Mouse (Mus musculus) heart, embryonic 15.5 days (tissue): ENCODE measurements around the gene Pdcd1lg2. TPM values are rescaled to one million over a fixed set of nuclear protein-coding genes. Genes with fewer than 3 reads are reported as not detected.
"Not testable (repeated sequence)": the region's sequence is repeated elsewhere in the genome, so short reads cannot be mapped to it uniquely, and the experiment has no call there.

Source experiments
- ATAC-seq: fragments of 200-750 bp; cut with Nextera tagmentation; replicated peaks from 2 replicates; pipeline ENCODE4 v1.8.0; 2017; ENCODE audit warnings: low read depth, moderate TSS enrichment; ENCODE audit not compliant: insufficient number of reproducible peaks, insufficient read depth, low FRiP score
- H3K27ac ChIP-seq: fragments of 300-500 bp; sonication (generic); 2 replicates; pipeline ENCODE4 v1.5.1; 2015; ENCODE audit warnings: mild to moderate bottlenecking, inconsistent platforms
- H3K27me3 ChIP-seq: fragments of 300-500 bp; sonication (generic); 2 replicates; pipeline ENCODE4 v1.6.1; 2015; ENCODE audit warnings: inconsistent platforms
- H3K36me3 ChIP-seq: fragments of 300-500 bp; sonication (generic); 2 replicates; pipeline ENCODE4 v1.6.1; 2015; ENCODE audit warnings: mild to moderate bottlenecking, inconsistent platforms
- H3K4me1 ChIP-seq: fragments of 300-500 bp; sonication (generic); replicated peaks from 2 replicates; pipeline ENCODE4 v1.6.1; 2015; ENCODE audit warnings: inconsistent platforms
- H3K4me2 ChIP-seq: fragments of 300-500 bp; sonication (generic); 2 replicates; pipeline ENCODE4 v1.6.1; 2015; ENCODE audit warnings: inconsistent platforms, mild to moderate bottlenecking, moderate library complexity
- H3K4me3 ChIP-seq: fragments of 300-500 bp; sonication (generic); 2 replicates; pipeline ENCODE4 v1.5.1; 2015; ENCODE audit warnings: mild to moderate bottlenecking, inconsistent platforms
- H3K9ac ChIP-seq: fragments of 300-500 bp; sonication (generic); 2 replicates; pipeline ENCODE4 v1.6.1; 2015; ENCODE audit warnings: mild to moderate bottlenecking, inconsistent platforms
- H3K9me3 ChIP-seq: fragments of 300-500 bp; sonication (generic); replicated peaks from 2 replicates; pipeline ENCODE4 v1.6.1; 2016; ENCODE audit warnings: inconsistent platforms
- WGBS: fragments of 180-500 bp; shearing (Covaris S2); methylation state at CpG from one replicate; pipeline ENCODE4 v1.1.7; 2015; ENCODE audit warnings: mixed read lengths; 5-methylcytosine and 5-hydroxymethylcytosine counted together
- polyA plus RNA-seq: library from polyadenylated mRNA; unstranded; fragments of >200 nt; fragmentation: Nextera tagmentation; extraction: Ambion mirVana; gene quantifications from 2 replicates; pipeline ENCODE4 v1.2.1, GENCODE M21; 2015

Gene Pdcd1lg2
- polyA plus RNA-seq, 1 experiment from 2014 or later: not detected

DNA sequence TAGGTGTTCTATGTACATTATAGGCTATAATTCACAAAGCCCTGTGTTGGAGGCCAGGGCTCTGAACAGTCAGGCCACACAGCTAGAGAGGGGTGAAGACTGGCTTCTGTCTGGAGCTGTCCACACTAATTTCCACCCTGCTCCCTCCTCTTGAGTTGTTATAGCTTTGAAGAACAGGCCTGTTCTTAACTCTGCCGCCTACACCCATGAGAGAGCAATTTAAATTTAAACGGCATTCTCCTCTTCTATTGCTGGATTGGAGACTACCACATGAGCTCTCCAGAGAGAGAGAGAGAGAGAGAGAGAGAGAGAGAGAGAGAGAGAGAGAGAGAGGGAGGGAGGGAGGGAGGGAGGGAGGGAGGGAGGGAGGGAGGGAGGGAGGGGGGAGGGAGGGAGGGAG is 5.3 kb upstream of the Pdcd1lg2 start:
- Histone ChIP-seq H3K36me3 (no peaks in the 10 kb centered on the region), H3K4me3 (no peak overlapping the region), H3K4me2 (no peak overlapping the region), H3K27ac (no peak overlapping the region), H3K9me3 (no peaks in the 10 kb centered on the region), H3K9ac (no peak overlapping the region), H3K27me3 (no peaks in the 10 kb centered on the region), H3K4me1 (0 out of 2 replicates have a peak, but pooled peaks cover 3% of the 10 kb centered on the region)
- 29% methylated on average over 2 of the region's 2 CpGs for WGBS
- no peak for ATAC-seq

DNA sequence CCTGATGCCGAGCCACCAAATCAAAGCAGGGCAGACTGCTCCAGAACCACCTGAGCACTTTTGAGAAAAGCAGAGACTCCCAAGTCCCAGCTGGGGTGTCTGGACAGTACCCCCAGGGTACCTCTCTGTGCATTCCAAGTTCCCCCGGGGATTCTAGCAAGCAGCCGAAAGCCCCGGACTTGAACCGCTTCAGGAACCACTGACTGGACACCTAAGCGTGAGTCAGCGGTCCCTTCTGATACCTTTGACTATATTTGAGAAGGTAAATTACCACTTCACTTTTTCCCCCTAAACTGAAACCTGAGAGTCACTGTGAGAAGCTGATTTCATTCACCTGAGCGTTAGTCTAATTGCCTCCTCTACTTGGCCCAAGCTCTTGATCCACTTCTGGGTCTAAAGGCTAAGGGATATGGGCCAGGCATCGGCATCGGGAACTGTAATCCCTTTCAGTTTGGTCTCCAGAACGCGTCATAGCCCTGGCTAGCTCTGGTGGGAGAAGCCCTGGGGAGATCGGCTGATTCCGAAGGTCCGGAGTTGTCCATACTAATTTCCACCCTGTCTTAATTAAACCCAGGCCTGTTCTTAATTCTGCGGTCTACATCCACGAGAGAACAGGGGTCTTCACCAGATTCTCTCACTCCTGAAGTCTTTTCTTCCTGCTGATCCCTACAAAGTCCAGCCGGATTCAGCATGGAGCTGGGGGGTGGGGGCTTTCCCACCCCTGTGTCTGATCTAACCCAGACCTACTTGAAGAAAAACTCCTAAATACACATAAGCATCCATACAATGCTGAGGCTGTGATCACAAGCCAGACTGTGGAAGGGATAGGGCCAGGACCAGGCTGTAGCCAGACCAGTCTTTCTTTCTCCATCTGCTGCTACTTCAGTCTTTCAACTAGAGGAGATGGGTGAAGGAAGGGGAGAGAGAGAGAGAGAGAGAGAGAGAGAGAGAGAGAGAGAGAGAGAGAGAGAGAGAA is 4.4 kb upstream of the Pdcd1lg2 start:
- Histone ChIP-seq H3K4me2 (no peak overlapping the region), H3K9ac (no peak overlapping the region), H3K4me1 (0 out of 2 replicates have a peak, but pooled peaks cover 3% of the 10 kb centered on the region), H3K36me3 (no peaks in the 10 kb centered on the region), H3K27me3 (no peaks in the 10 kb centered on the region), H3K27ac (no peak overlapping the region), H3K4me3 (no peak overlapping the region), H3K9me3 (no peaks in the 10 kb centered on the region)
- 82% methylated on average over 18 of the region's 18 CpGs for WGBS
- no peak for ATAC-seq

DNA sequence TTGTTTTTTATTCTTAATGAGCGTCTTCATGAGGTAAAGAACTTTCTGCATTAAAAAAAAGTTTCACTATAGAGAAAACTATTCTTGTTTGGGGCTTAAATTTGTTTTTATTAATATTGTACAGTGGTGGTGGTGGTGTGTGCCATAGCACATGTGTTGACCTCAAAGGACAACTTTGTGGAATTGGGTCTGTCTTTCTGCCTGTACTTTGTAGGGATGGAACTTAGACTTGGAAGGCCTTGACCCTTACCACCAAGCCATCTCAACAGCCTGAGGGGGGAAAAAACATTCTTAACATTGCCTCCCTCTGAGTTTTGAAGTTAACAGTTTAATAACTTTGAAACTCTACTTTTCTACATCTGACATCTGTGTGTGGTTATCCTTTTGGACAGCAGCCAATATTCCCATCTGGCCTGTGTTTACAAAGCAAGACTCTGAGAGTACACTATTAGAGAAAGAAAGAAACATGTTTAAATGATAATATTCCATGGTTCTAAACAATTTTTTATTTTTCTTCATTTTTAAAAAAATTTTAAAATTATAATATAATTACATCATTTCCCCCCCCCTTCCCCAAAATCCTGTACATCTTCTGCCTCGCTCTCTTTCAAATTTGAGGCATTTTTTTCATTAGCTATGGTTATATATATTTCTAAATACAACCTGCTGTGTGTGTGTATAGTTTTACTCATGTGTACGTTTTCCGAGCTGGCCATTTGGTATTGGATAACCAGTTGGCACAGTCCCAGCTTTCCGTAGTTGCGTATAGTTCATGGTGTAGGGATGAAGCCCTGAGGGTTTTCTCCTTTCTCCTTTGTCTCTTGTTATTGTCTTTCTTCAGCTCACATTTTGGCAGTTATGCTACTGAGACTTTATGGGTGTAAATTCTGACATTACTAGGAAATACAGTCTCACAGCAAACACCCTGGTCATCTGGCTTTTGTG is 2.0 kb downstream of the Pdcd1lg2 start:
- no peak for ATAC-seq
- H3K9ac ChIP-seq: no peak overlapping the region
- no peak overlapping the region for H3K4me3 ChIP-seq
- H3K4me2 ChIP-seq: no peak overlapping the region
- H3K9me3 ChIP-seq: no peaks in the 10 kb centered on the region
- no peaks in the 10 kb centered on the region for H3K27me3 ChIP-seq
- 68% methylated on average over 6 of the region's 6 CpGs for WGBS
- H3K4me1 ChIP-seq: no peaks in the 10 kb centered on the region
- no peaks in the 10 kb centered on the region for H3K36me3 ChIP-seq
- H3K27ac ChIP-seq: no peak overlapping the region

DNA sequence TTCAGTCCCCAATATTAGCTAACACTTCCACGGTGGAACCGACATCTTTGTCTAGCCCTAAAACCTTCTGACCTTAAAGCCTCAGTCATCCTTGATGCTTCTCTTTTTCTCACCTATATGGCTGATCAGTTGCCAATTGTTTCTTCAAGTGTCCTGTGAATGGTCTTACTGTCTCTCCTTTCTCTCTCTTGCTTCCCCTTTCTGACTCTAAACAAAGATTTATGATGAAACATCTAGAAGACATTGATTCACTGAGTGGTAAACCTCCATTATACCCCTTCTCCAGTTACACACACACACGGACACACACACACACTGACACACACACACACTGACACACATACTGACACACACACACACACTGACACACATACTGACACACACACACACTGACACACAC is 3.8 kb downstream of the Pdcd1lg2 start:
- 76% methylated on average over 3 of the region's 3 CpGs for WGBS
- Histone ChIP-seq H3K36me3 (no peaks in the 10 kb centered on the region), H3K27ac (no peak overlapping the region), H3K9ac (no peak overlapping the region), H3K4me2 (no peak overlapping the region), H3K4me3 (no peak overlapping the region), H3K4me1 (peaks cover 13% of the 10 kb centered on the region), H3K9me3 (no peaks in the 10 kb centered on the region), H3K27me3 (no peaks in the 10 kb centered on the region)
- ATAC-seq: no peak

DNA sequence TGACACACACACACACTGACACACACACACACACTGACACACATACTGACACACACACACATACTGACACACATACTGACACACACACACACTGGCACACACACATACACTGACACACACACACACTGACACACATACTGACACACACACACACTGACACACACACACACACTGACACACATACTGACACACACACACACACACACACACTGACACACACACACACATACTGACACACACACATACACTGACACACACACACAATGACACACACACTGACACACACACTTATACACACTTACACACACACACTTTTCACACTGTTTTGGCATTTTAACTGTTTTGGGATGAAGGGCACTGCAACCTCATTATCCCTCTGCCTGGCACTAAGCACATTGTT is 4.2 kb downstream of the Pdcd1lg2 start:
- not testable (repeated sequence) for H3K4me3 ChIP-seq, H3K9ac ChIP-seq, H3K27me3 ChIP-seq, H3K9me3 ChIP-seq, H3K36me3 ChIP-seq, ATAC-seq, H3K4me2 ChIP-seq, H3K27ac ChIP-seq
- peaks cover 13% of the 10 kb centered on the region for H3K4me1 ChIP-seq

DNA sequence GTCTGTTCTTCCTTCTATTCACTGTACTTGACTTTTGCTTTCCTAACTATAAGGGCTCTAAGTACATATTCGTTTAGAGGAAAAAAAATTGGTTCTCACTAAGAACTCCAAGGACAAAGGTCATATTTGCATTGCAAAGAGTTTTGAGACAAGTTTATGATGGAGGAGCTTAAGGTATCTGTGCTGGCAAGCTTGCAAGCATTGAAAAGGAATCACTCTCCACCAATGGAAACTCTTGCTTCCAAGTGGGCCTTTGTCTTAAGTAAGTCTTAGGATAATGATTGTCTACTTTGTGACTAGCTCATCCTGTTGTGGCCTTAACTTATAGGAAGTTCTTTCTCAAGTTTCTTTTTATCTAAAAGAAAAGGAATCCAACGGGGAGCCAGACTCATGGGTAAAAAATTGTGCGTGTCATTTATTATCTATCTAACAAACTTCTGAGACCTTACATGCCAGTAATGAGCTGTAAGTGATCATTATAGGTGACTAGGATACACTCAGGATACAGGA is 5.7 kb downstream of the Pdcd1lg2 start:
- 57% methylated on average over 3 of the region's 3 CpGs for WGBS
- Histone ChIP-seq H3K9me3 (no peaks in the 10 kb centered on the region), H3K4me2 (no peak overlapping the region), H3K27me3 (no peaks in the 10 kb centered on the region), H3K4me3 (no peak overlapping the region), H3K36me3 (no peaks in the 10 kb centered on the region), H3K4me1 (peaks cover 13% of the 10 kb centered on the region), H3K27ac (no peak overlapping the region), H3K9ac (no peak overlapping the region)
- ATAC-seq: no peak

DNA sequence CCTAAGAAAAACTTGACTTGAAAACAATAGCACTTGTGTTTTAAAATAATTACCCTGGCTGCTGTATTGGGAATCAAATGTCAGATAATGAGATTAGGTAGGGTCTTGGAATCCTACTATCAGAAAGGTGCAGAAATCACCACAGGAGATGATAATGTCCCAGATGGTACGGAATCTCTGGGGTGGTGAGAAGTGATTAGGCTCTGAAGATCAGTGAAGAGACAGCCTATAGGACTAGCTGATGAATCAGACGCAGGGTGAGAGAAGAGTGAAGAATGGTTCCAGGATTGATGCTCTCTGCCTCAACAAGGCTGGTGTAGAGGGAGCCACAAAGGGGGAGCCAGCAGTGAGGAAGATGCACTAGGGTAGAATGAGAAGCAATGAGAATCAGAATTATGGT is 6.5 kb downstream of the Pdcd1lg2 start:
- H3K9me3 ChIP-seq: no peaks in the 10 kb centered on the region
- ATAC-seq: no peak
- no peak overlapping the region for H3K4me3 ChIP-seq
- no peaks in the 10 kb centered on the region for H3K27me3 ChIP-seq
- H3K4me1 ChIP-seq: peaks cover 13% of the 10 kb centered on the region
- WGBS: 68% methylated on average over 2 of the region's 2 CpGs
- H3K27ac ChIP-seq: no peak overlapping the region
- no peak overlapping the region for H3K9ac ChIP-seq
- H3K4me2 ChIP-seq: no peak overlapping the region
- no peaks in the 10 kb centered on the region for H3K36me3 ChIP-seq

DNA sequence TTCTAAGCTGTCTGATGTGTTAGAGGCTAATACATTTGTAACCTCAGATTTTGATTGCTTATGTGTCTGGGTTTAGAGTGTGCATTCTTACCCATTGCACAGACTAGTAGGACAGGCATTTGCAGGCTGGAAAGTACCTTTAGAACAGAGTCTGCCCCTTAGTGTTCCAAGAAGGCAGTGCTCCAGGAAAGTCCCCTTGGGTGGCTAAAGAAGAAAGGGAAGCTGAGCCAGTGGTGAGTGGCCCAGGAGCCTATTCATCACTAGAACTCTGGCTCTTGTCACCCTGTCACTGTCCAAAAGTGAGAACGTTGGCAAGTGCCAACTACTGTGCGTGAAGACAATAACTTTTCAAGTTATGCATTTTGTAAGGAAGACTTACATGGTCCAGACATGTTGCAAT is 7.2 kb downstream of the Pdcd1lg2 start:
- 28% methylated on average over 2 of the region's 2 CpGs for WGBS
- H3K27ac ChIP-seq: no peak overlapping the region
- ATAC-seq: no peak
- H3K9ac ChIP-seq: no peak overlapping the region
- peaks cover 13% of the 10 kb centered on the region for H3K4me1 ChIP-seq
- H3K4me3 ChIP-seq: no peak overlapping the region
- H3K4me2 ChIP-seq: no peak overlapping the region
- no peaks in the 10 kb centered on the region for H3K9me3 ChIP-seq
- no peaks in the 10 kb centered on the region for H3K27me3 ChIP-seq
- no peaks in the 10 kb centered on the region for H3K36me3 ChIP-seq

DNA sequence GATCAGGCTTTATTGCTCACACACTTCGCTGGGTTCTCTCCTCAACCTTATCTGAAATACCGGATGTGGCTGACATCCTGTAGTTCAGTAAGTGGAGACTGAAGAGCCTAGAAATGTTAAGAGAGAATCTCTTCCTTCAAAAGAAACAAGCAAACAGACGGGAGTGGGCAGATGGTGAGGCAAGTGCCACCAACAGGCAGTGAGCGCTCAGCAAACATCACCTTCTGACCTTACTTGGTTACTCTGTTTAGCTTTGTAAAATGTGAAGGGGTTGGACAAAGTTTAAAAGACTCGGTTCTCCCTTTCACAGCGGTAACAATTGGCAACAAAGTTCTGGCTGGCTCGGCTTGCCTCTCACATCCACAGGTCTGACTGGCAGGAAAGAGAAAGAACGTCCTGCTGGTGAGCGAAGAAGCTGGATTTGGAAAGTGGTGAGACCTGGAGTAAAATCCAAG is 8.0 kb downstream of the Pdcd1lg2 start:
- 15% methylated on average over 9 of the region's 9 CpGs for WGBS
- H3K9me3 ChIP-seq: no peaks in the 10 kb centered on the region
- no peak overlapping the region for H3K4me3 ChIP-seq
- H3K27me3 ChIP-seq: no peaks in the 10 kb centered on the region
- no peaks in the 10 kb centered on the region for H3K36me3 ChIP-seq
- peaks cover 13% of the 10 kb centered on the region for H3K4me1 ChIP-seq
- no peak for ATAC-seq
- H3K27ac ChIP-seq: peak overlapping the region; percentile 75
- no peak overlapping the region for H3K9ac ChIP-seq
- peak overlapping the region; percentile 41 for H3K4me2 ChIP-seq

DNA sequence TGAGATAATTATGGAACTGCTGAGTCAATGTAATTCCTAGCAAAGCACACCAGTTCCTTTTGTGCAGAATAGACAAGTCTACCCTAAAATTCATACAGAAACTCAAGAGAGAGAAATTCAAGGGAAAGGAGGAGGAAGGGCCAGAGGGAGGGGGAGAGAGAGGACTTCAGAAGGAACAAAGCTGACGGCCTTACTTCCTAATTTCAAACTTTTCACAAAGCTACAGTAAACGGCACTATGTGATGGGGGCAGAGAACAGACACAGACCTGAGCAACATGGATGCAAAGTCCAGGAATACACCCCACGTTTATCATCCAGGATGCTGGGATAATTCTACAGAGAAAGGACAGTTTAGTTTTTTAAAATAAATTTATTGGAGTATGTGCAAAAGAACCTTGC is 8.8 kb downstream of the Pdcd1lg2 start:
- Histone ChIP-seq H3K4me3 (no peak overlapping the region), H3K27me3 (no peaks in the 10 kb centered on the region), H3K4me2 (no peak overlapping the region), H3K9me3 (no peaks in the 10 kb centered on the region), H3K4me1 (peaks cover 13% of the 10 kb centered on the region), H3K36me3 (no peaks in the 10 kb centered on the region), H3K27ac (no peak overlapping the region), H3K9ac (no peak overlapping the region)
- WGBS: 64% methylated on average over 3 of the region's 3 CpGs
- no peak for ATAC-seq

DNA sequence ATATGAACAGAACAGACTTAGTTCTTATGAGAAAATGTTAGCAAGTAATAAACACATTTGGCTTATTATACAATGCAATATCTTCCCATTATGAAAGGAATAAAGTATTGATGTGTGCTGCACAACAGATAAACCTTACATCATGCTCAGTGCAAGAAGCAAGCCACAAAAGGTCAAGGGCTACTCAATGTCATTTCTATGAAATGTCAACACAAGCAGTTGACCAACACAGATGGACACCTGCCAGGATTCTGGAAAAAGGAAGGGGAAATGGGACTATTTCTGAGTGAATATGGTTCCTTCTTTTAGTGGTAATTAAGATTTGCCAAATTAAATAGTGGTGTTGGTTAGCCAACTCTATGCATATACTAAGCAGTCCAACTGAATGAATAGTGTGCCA is 9.2 kb downstream of the Pdcd1lg2 start:
- ATAC-seq: no peak
- H3K4me3 ChIP-seq: no peak overlapping the region
- H3K36me3 ChIP-seq: no peaks in the 10 kb centered on the region
- H3K9me3 ChIP-seq: no peaks in the 10 kb centered on the region
- no peaks in the 10 kb centered on the region for H3K27me3 ChIP-seq
- no peak overlapping the region for H3K9ac ChIP-seq
- no peak overlapping the region for H3K4me2 ChIP-seq
- H3K4me1 ChIP-seq: peaks cover 13% of the 10 kb centered on the region
- H3K27ac ChIP-seq: no peak overlapping the region
